Mouse (Mus musculus) hindbrain, embryonic 14.5 days (tissue): ENCODE data around the gene Dnajb2. TPM values are rescaled to one million over a fixed set of nuclear protein-coding genes. Genes with fewer than 3 reads are reported as not detected.

Experiments
- ATAC-seq: fragments of 200-750 bp; cut with Nextera tagmentation; 2 replicates; pipeline ENCODE4 v1.8.0; 2017; ENCODE audit warnings: moderate number of reproducible peaks, mild to moderate bottlenecking, moderate TSS enrichment, moderate library complexity; ENCODE audit not compliant: low FRiP score
- DNase-seq: peaks from one replicate; pipeline ENCODE4 v3.0.0-alpha.2; 2015; ENCODE audit warnings: low spot score
- H3K27ac ChIP-seq: fragments of 300-500 bp; sonication (generic); 2 replicates; pipeline ENCODE4 v1.5.1; 2014; ENCODE audit warnings: mild to moderate bottlenecking, moderate library complexity
- H3K27me3 ChIP-seq: fragments of 300-500 bp; sonication (generic); 2 replicates; pipeline ENCODE4 v1.6.1; 2014; ENCODE audit warnings: mild to moderate bottlenecking, low read length, mixed read lengths; ENCODE audit not compliant: control insufficient read depth, insufficient read depth
- H3K36me3 ChIP-seq: fragments of 300-500 bp; sonication (generic); replicated peaks from 2 replicates; pipeline ENCODE4 v1.6.1; 2014; ENCODE audit not compliant: control insufficient read depth, insufficient read depth
- H3K4me1 ChIP-seq: fragments of 300-500 bp; sonication (generic); replicated peaks from 2 replicates; pipeline ENCODE4 v1.6.1; 2014; ENCODE audit warnings: antibody characterized with exemption, low read length, mixed read lengths; ENCODE audit not compliant: control insufficient read depth, insufficient read depth
- H3K4me2 ChIP-seq: fragments of 300-500 bp; sonication (generic); replicated peaks from 2 replicates; pipeline ENCODE4 v1.6.1; 2014; ENCODE audit warnings: mild to moderate bottlenecking, moderate library complexity
- H3K4me3 ChIP-seq: fragments of 300-500 bp; sonication (generic); replicated peaks from 2 replicates; pipeline ENCODE4 v1.5.1; 2014; ENCODE audit warnings: mild to moderate bottlenecking, low read length
- H3K9ac ChIP-seq: fragments of 300-500 bp; sonication (generic); 2 replicates; pipeline ENCODE4 v1.6.1; 2014
- H3K9me3 ChIP-seq: fragments of 300-500 bp; sonication (generic); 2 replicates; pipeline ENCODE4 v1.6.1; 2016; ENCODE audit warnings: low read length; ENCODE audit not compliant: control insufficient read depth
- WGBS: fragments of 180-500 bp; shearing (Covaris S2); extraction: QIAGEN DNeasy Blood & Tissue Kit; methylation state at CpG from one replicate; pipeline ENCODE4 v1.1.7; 2014; 5-methylcytosine and 5-hydroxymethylcytosine counted together
- microRNA-seq: library from miRNA; unstranded; fragments of <30 nt; microRNA quantifications from one replicate; pipeline ENCODE4, GENCODE M21; 2016
- polyA plus RNA-seq: library from polyadenylated mRNA; unstranded; fragments of >200 nt; fragmentation: Nextera tagmentation; extraction: Ambion mirVana; gene quantifications from 2 replicates; pipeline ENCODE4 v1.2.1, GENCODE M21; 2014

The Dnajb2 gene
- polyA plus RNA-seq, 1 experiment from 2014 or later, result 39.5 TPM

DNA sequence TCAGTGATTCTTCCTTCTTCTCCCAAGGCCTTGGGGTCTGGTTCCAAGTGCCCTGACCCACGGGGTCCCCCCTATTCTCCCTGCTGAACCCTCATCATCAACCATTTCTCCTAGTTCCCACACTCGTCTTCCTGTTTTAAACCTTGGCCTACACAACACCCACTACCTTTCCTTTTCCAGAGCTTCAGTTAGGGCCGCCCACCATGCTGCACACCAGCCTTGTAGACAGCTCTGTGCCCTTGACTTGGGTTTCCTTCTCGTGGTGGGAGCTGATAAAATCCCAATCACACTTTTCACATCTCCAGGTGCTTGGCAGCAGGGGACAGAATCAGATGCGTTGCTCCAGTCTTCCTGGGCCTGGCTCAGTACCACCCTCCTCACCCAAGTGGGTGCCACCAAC, 58.1 kb downstream of the Dnajb2 start:
- Histone ChIP-seq H3K9me3 (no peaks in the 10 kb centered on the region), H3K36me3 (no peaks in the 10 kb centered on the region), H3K27me3 (no peaks in the 10 kb centered on the region), H3K4me2 (no peak overlapping the region), H3K4me3 (no peak overlapping the region), H3K27ac (no peak overlapping the region), H3K4me1 (peaks cover 9% of the 10 kb centered on the region), H3K9ac (no peak overlapping the region)
- ATAC-seq, result no peak
- WGBS, result 83% methylated on average over 5 of the region's 5 CpGs
- no peak for DNase-seq

Small RNA genes lying within 50 kb of the gene (microRNA-seq; reads per million reads assigned to microRNA genes)
- not detected for gene Gm27943

Other genes with a start within 250 kb of the Dnajb2 start
- 6.8 and 7.5 TPM in 2 replicates for gene Nhej1, start 111.2 kb upstream of the Dnajb2 start, polyA plus RNA-seq
- not detected in 2 replicates for gene Slc23a3, start 102.5 kb upstream of the Dnajb2 start, polyA plus RNA-seq
- gene Cnppd1, start 93.7 kb upstream of the Dnajb2 start, polyA plus RNA-seq, result 42.4 and 47.4 TPM in 2 replicates
- 136 and 156 TPM in 2 replicates for gene Retreg2, start 93.6 kb upstream of the Dnajb2 start, polyA plus RNA-seq
- gene Zfand2b, start 67.8 kb upstream of the Dnajb2 start, polyA plus RNA-seq, result 36.7 and 38.0 TPM in 2 replicates
- 39.0 and 39.7 TPM in 2 replicates for gene Abcb6, start 56.0 kb upstream of the Dnajb2 start, polyA plus RNA-seq
- gene Ankzf1, start 44.3 kb upstream of the Dnajb2 start, polyA plus RNA-seq, result 16.7 and 18.4 TPM in 2 replicates
- gene Atg9a, start 44.2 kb upstream of the Dnajb2 start, polyA plus RNA-seq, result 53.6 and 59.5 TPM in 2 replicates
- 15.8 and 19.5 TPM in 2 replicates for gene Glb1l, start 25.6 kb upstream of the Dnajb2 start, polyA plus RNA-seq
- gene Stk16, start 25.6 kb upstream of the Dnajb2 start, polyA plus RNA-seq, result 121 and 128 TPM in 2 replicates
- 13.8 and 20.8 TPM in 2 replicates for gene Tuba4a, start 16.5 kb upstream of the Dnajb2 start, polyA plus RNA-seq
- gene A630095N17Rik, start 4.3 kb upstream of the Dnajb2 start, polyA plus RNA-seq, result not detected in 2 replicates
- 26.1 and 34.8 TPM in 2 replicates for gene Ptprn, start 28.1 kb downstream of the Dnajb2 start, polyA plus RNA-seq
- gene Resp18, start 42.0 kb downstream of the Dnajb2 start, polyA plus RNA-seq, result 232 and 253 TPM in 2 replicates
- gene Dnpep, start 81.6 kb downstream of the Dnajb2 start, polyA plus RNA-seq, result 132 and 141 TPM in 2 replicates
- 1.0 and 1.7 TPM in 2 replicates for gene Des, start 123.9 kb downstream of the Dnajb2 start, polyA plus RNA-seq
- 18.0 and 22.9 TPM in 2 replicates for gene Speg, start 138.9 kb downstream of the Dnajb2 start, polyA plus RNA-seq
- 53.1 and 65.0 TPM in 2 replicates for gene Gmppa, start 199.5 kb downstream of the Dnajb2 start, polyA plus RNA-seq
- 4.9 and 5.0 TPM in 2 replicates for gene Asic4, start 214.0 kb downstream of the Dnajb2 start, polyA plus RNA-seq
- gene Chpf, start 242.9 kb downstream of the Dnajb2 start, polyA plus RNA-seq, result 49.2 and 55.0 TPM in 2 replicates
- gene Tmem198, start 243.1 kb downstream of the Dnajb2 start, polyA plus RNA-seq, result 37.5 and 40.3 TPM in 2 replicates